Mouse (Mus musculus): ENCODE measurements around the gene Mei4.

Gene Mei4

DNA sequence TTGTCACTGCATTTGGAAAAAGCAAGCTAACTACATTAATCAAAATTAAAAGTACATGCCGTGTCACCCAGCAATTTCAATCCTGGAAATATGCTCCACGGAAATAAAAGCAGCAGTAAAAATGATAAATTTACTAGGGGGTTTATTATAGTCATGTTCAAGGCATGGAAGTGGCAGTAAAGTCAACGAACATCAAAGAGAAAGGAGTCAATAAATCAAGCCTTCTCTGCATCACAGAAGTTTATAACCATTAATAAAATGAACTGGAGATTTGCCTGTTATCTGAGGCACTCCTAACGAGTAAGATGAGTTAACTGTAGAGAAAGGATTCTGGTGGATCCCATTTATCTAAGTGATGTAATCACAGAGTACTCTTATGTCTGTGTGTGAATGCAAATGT, 298.9 kb downstream of the Mei4 start:
- DNase-seq = no peak

GRCm38 (mm10) chr9:82217976-82218375, 354.5 kb downstream of the Mei4 start:
- no peak for DNase-seq

DNA sequence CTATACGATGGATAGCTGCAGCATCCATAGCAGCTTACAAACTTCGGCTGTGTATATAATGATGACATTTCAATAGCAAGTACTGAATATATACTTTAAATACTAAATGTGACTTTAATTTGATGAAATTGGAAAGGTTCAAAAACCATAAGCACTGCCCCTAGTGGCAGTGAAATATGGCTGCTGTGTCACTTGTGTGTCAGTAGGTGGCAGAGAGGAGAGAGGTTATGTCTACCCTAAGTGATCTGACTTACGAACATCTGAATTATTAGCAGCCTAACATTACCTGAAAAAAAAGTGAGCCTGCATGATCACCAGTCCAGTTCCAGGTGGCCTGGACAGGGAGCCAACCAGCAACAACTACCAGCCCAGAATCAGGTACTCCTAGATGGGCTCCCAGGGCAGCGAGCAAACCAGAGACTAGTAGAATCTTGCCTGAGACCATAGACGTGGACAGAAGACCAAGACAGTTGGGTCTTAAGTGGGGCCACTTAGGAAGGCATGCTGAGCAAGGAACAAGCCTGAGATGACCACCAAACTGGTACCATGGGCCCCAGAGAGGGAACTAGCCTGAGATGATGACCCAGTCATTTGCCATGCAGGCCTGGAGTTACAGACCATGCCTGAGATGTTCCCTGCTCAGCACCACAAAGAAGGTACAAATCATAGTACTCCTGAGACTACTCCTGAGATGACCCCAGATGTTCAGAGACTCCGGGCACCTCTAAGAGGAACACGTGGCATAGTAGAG, 384.4 kb downstream of the Mei4 start:
- DNase-seq = no peak

Data from cerebellum, adult 9-10 months (tissue).